Mouse (Mus musculus) kidney, adult 18-20 months (tissue): ENCODE results near the gene Usp12.
"Not testable (repeated sequence)": the region's sequence is repeated elsewhere in the genome, so short reads cannot be mapped to it uniquely, and the experiment has no call there.

Source experiments
- DNase-seq: peaks from one replicate; pipeline ENCODE4 v3.0.0; 2021

Gene Usp12

GRCm38 (mm10) chr5:146736348-146736747 is 58.5 kb downstream of the Usp12 start:
- DNase-seq, result no peak

GRCm38 (mm10) chr5:146735054-146735453 is 59.8 kb downstream of the Usp12 start:
- DNase-seq, result not testable (repeated sequence)

DNA sequence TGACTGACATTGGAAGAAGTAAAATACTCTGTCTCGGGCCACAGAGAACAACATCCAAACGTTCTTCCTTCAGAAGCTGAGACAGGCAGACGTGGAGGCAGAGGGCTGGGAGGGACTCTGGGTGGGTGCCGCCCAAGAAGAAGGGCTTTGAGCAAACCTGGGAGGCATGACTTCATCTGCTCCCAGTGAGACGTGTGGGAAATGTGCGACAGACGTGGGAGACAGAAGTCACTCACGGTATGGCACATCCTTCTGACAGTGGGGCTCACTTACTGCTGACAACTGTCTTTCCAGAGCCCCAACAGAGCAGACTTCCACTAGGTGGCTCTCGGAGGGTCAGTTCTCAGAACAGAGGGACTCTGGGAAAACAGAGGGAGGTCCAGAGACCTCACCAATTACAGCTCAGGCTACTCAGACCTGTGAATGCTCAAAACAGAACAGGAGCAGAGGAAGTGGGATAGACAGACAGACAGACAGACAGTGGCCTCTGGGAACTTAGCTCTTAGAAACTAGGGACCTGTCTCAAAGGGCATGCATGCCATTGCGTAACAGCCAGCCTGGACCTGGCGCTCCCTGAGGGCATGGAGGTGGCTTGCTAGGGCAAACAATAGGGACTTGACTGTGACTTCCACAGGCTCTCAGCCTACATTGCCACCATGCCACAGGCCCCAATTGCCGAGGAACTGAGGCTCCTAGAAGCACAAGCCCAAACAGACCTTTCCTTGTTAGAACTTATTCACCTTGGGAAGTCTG is 60.7 kb downstream of the Usp12 start:
- peak; percentile 38 for DNase-seq

GRCm38 (mm10) chr5:146733372-146733771 is 61.4 kb downstream of the Usp12 start:
- no peak for DNase-seq

DNA sequence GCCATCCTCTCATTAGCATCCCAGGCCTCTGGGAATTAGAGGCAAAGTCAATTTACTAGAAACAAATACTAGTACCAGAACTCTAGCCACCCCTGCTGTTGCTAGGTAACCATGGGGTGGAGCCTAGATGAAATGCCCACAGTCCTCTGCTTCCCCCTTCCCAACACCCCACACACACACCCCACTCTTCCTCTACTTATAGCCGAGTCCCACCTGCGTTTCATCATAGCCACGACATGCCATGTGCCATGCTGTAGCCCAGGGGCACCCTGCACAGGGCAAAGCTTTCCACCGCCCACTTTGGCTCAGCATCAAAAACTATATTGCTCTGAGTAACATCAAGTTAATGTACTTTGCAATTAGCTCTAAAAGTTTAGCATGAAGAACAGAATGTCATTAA is 67.8 kb downstream of the Usp12 start:
- DNase-seq, result no peak

DNA sequence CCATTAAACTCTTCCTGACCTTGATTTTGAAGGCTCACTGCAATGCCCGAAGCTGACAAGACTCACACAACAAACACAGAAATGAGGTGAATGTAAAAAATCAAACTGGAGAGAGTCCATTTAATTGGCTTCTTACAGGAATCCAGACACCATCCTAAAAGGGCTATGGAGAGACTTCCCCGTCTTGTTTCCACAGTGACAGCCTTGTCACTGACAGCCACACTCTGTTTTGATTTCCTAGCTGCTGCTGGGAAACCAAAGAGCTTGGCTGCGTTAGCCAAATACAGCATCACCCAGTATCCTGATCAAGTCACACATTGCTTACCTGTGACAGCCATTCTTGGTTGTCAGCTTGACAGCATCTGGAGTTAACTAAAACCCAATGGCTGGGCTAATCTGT is 69.8 kb downstream of the Usp12 start:
- no peak for DNase-seq

DNA sequence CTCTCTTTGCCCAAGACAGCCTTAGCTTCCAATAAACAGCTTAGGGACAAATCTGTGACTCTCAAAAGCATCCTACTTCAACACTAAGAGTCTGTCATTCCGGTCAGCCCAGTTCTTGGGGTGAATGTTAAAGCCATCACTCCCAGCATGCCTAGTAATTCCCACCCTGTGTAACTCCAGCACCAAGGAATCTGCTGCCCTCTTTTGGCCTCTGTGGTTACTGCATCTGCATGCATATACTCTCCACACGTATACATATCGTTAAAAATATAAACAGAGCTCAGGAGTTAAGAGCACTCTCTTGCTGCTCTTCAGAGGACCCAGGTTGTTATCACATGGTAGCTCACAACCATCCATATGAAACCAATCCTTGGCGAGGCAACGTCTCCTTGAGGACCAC is 71.4 kb downstream of the Usp12 start:
- no peak for DNase-seq

GRCm38 (mm10) chr5:146722226-146722625 is 72.6 kb downstream of the Usp12 start:
- DNase-seq, result no peak

- DNase-seq, result no peak
Observed at GRCm38 (mm10) chr5:146719584-146720356, 75.0 kb downstream of the Usp12 start.

DNA sequence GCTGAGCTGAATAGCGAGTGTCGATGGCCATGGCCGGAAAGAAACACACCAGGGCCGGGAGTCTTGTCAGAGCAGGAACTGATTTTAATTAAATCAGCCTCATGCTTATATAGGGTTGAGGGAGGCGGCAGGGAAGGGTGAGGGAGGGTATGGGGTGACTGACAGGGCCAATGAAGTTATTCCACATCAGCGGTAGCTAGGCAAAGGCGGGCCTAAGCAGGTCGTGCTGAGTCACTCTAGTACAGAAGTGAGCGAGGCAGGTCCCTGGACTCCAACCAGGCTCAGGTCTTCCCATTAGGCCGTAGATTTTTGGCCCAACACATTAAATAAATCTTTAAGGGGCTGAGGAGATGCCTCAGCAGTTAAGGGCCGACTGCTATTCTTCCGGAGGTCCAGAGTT is 81.0 kb downstream of the Usp12 start:
- no peak for DNase-seq

DNA sequence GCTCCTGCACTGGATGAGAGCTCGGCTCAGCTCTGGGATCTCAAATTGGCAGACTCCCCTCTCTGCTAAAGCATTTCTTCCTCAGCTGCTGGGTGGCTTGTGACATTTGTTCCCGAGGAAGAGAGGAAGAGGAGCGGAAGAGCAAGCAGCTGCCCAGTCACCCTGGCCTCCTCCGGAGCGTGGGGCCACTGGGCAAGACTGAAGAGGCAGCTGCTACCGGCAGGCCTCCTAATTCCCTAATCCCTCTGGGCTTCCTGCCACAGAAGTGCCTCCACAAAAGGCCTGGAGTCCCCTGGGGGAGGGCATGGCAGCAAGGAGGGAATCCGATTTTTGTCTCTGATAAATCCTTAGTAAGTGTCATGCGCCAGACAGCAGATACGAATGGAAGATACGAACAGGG is 81.7 kb downstream of the Usp12 start:
- no peak for DNase-seq

- DNase-seq, result no peak
Observed at GRCm38 (mm10) chr5:146712282-146712918, 82.4 kb downstream of the Usp12 start.

DNA sequence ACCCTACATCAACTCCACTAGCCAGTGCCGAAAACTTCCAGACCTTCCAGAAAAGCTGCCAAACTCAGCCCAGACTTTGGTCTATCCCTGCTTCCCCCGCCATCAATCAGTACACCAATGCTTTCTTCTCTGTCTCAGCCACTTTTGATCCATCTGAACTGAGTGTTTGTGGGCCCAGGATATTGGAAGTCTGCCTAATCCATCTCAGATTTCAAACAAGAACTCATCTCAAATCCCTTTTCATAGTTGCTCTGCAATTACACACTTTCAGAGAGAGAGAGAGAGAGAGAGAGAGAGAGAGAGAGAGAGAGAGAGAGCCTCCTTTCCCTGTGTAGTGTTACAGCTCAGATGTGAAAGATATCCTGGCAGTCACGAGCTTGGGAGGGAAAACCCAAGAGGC is 85.4 kb downstream of the Usp12 start:
- no peak for DNase-seq

GRCm38 (mm10) chr5:146705815-146706408 is 88.9 kb downstream of the Usp12 start:
- DNase-seq, result peak; percentile 94

GRCm38 (mm10) chr5:146705411-146705810 is 89.4 kb downstream of the Usp12 start:
- peak; percentile 12 for DNase-seq

DNA sequence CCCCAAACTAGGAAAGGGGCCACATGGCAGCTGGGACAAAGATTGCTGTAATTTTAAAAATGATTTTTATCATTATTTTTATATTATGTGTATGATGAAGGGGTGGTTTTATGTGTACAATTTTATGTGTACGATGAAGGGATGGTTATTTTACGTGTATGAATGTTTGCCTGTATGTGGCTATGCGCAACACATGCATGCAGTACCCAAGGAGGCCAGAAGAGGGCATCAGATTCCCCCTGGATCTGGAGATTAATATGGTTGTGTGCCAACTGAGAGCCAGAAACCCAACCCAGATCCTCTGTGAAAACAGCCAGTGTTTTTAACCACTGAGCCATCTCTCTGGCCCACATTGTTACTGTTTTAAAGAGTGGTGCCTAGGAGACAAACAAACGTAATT is 90.6 kb downstream of the Usp12 start:
- no peak for DNase-seq

DNA sequence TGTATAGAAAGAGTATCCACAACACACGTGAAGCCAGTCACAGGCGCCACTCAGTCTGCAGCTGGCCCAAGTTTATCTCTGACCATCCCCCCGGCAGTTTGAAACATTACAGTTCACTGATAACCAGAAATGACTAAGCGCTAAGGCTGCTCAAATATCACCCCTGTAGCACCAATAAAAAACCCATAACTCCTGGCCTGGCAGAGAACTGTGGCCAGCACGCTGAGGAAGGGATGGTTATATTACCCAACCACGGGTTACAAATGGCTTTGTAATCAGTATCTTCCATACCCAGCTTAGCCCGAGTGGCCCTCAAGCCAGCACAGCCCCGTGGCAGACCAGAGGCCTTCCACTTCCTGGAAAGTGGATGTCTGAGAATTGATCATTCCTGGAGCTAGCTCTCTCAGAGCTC is 91.1 kb downstream of the Usp12 start:
- DNase-seq, result no peak

- DNase-seq, result no peak
Observed at GRCm38 (mm10) chr5:146700099-146700498, 94.7 kb downstream of the Usp12 start.

GRCm38 (mm10) chr5:146699433-146700019 is 95.3 kb downstream of the Usp12 start:
- no peak for DNase-seq

DNA sequence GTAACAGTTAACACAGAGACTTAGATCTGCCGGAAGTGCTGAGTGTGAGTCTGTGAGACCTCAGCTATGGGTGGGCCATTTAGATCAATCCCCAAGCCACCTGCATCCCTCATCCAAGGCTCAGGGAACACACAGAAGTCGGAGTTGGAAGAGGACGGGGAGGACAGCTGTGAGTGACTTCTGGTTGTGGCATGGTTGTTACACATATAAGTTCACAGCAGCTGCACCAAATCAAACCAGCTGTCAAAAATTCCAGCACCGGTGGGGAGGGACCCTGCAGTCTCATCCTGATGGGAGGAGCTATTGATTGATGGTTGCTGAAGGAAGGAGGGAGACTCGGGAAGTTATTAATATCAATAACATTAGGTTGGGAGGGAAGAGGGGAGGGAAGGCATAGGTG is 99.3 kb downstream of the Usp12 start:
- no peak for DNase-seq

GRCm38 (mm10) chr5:146692976-146693361 is 101.8 kb downstream of the Usp12 start:
- no peak for DNase-seq

- DNase-seq, result peak; percentile 77
Observed at GRCm38 (mm10) chr5:146692361-146692975, 102.3 kb downstream of the Usp12 start.

GRCm38 (mm10) chr5:146691745-146692144 is 103.1 kb downstream of the Usp12 start:
- peak; percentile 44 for DNase-seq
